Mouse (Mus musculus) hematopoietic stem cell, adult 5-6 weeks (primary cell): ENCODE results near the gene Nfe2. TPM values are rescaled to one million over a fixed set of nuclear protein-coding genes. Genes with fewer than 3 reads are reported as not detected.

Experiments used
- ATAC-seq, 2 experiments: fragments of 125-278 bp in 1 of 2; replicated peaks in 1 of 2; 2 replicates each; pipeline ENCODE4 v1.8.0; 2016 to 2017; ENCODE audit warnings: inconsistent platforms in 2 of 2, mild to moderate bottlenecking in 2 of 2, moderate number of reproducible peaks in 2 of 2, low read depth in 1 of 2, moderate TSS enrichment in 1 of 2; ENCODE audit not compliant: low FRiP score in 2 of 2, poor library complexity in 2 of 2, severe bottlenecking in 2 of 2, insufficient read depth in 1 of 2, low TSS enrichment in 1 of 2
- total RNA-seq: library from RNA; stranded (forward); fragments of 172-1452, 232-1000 nt; gene quantifications from 2 replicates; pipeline ENCODE4 v1.2.3, GENCODE M21; 2017

Gene Nfe2
- total RNA-seq, 1 experiment from 2014 or later, result 245 TPM

DNA sequence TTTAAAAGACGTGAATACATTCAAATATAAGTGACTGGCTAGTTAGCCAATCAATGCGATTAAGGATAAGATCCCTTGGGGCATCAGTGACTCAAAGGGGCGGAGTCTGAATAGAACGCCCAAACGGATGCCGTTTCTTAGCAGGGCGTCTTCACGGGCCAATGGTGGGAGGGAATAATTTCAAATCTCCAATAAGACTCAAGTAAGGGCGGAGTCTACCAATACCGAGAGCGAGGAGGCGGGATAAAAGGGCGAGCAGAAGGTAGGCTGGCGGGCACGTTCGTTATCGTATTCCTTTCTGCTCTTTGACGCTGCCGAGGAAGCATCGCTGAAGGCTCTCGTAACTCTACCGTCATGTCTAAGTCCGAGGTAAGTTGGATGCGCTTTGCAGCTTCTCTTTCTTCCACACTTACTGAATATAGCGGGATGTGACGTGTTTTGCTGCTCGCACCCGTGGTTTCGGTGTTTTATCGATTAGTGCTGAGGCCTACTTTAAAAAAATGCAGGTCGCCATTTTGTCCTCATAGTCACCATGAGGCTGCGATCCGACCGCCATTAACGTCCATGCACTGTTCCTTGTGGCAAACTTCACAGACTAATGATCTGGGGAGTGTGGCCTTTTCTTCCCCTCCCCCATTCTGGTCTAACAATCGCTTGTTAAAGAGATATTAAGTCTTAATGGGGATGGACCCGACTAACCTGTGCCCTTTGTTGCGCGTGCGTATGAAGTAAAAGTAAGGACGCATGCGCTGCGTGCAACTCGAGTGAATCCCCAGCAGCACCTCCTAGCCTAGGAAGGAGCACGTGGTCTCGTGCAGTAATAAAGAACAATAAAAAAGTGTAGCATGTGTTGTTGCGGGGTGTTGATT, 17.8 kb downstream of the Nfe2 start, which contains the start of gene Hnrnpa1:
Gene Hnrnpa1 (plus strand): TSS at position 273 of the 869 bp plus-strand sequence.
- ATAC-seq, result peak; percentile 83

- ATAC-seq, result peak; percentile 68 to 74
Observed at GRCm38 (mm10) chr15:103239685-103240159, 18.5 kb downstream of the Nfe2 start, which contains the start of gene Cbx5. Gene Cbx5 (minus strand): TSS chr15:103239816.

DNA sequence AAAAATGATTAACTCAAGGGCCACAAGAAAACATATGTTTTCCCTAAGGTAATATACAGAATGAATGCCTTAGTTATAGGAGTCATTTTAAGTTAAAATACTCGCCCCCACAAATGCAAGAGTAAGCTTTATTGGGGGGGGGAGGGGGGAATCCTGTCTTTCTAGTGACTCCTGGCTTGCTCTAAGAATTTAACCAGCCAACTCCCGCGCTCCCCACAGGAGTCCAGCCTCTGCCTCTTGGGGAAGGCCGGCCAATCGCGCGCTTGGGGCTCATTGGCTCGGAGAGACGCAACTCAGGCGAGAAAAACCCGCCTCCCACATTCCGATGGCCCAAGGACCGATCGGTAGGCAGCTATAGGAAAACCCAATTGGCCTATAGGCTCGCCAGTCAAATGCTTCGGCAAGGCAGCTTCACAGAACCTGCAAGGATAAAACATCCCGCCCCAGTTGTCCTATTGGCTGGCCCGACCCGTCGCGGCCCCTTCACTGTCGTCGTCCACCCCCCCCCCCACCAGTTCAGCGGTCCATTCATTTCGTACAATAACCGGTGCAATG, 19.0 kb downstream of the Nfe2 start:
- peak; percentile 72 to 74 for ATAC-seq

- ATAC-seq, result no peak
Observed at GRCm38 (mm10) chr15:103237295-103237694, 20.9 kb downstream of the Nfe2 start.

DNA sequence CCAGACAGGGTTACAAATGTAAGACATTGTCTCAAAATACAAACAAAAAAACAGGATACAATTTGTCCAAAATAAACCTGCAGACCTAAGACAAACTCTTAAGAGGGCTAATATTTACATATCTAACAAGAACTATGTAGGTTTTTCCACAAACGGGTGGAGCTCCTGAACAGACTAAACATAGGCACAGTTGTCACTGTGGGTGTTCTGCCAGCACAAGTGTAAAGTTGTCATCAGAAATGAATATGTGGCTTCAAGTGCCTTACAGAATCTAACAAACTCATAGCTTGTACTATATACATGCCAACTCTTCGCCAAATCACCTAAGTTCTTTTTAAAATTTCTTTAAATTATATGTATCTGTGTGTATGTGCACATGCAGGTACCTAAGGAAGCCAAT, 25.1 kb downstream of the Nfe2 start:
- no peak for ATAC-seq

- no peak for ATAC-seq
Observed at GRCm38 (mm10) chr15:103228904-103229303, 29.3 kb downstream of the Nfe2 start.

GRCm38 (mm10) chr15:103227572-103227971, 30.6 kb downstream of the Nfe2 start:
- no peak for ATAC-seq

GRCm38 (mm10) chr15:103227022-103227421, 31.2 kb downstream of the Nfe2 start:
- no peak for ATAC-seq

DNA sequence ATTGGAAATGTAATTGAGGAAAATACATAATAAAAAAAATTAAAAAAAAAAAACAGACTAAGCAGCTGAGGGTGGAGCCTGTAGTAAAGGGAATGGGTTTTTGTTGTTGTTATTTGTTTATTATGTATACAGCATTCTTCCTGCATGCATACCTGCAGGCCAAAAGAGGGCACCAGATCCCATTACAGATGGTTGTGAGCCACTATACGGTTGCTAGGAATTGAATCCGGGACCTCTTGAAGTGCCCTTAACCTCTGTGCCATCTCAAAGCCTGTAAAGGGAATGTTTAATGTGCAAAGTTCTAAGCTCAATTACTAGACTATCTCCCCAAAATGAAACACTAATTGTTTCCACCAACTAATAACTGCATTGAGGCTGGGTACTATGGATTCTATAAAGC, 34.0 kb downstream of the Nfe2 start:
- no peak for ATAC-seq

- no peak for ATAC-seq
Observed at GRCm38 (mm10) chr15:103221386-103221785, 36.8 kb downstream of the Nfe2 start.

DNA sequence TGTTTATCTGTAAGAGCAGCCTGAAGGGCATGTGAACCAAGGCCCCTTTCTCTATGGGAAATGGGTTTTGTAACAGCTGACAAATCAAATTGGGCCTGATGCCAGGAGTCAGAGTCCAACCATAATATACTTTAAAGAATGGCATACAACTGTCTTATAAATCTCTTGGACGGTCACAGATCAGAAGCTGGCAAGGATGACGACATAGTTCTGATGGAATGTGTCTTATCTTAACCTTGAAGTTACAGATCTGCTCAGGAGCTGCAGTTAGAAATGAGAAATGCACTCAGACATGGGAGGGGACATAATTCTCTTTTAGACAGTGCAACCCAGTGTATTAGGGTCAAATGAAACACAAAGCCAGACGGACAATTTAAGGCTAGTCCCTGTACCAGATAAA, 37.4 kb downstream of the Nfe2 start:
- no peak for ATAC-seq

DNA sequence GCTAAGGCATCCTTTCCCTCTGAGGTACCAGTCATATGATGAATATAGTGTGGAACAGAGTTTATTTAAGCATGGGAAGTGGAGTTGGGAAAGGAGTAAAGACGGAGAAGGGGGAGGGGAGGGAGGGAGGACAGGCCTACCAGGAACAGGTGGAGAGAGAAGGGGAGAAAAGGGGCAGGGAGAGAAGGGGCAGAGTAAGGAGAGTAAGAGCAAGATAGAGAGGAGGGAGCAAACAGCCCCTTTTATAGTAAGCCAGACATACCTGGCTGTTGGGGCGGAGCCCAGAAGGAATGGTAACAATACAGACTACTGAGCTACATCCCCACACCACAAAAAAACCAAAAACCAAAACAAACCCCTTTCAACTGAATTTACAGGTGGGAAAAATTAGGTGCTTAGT, 42.2 kb downstream of the Nfe2 start:
- ATAC-seq, result no peak

DNA sequence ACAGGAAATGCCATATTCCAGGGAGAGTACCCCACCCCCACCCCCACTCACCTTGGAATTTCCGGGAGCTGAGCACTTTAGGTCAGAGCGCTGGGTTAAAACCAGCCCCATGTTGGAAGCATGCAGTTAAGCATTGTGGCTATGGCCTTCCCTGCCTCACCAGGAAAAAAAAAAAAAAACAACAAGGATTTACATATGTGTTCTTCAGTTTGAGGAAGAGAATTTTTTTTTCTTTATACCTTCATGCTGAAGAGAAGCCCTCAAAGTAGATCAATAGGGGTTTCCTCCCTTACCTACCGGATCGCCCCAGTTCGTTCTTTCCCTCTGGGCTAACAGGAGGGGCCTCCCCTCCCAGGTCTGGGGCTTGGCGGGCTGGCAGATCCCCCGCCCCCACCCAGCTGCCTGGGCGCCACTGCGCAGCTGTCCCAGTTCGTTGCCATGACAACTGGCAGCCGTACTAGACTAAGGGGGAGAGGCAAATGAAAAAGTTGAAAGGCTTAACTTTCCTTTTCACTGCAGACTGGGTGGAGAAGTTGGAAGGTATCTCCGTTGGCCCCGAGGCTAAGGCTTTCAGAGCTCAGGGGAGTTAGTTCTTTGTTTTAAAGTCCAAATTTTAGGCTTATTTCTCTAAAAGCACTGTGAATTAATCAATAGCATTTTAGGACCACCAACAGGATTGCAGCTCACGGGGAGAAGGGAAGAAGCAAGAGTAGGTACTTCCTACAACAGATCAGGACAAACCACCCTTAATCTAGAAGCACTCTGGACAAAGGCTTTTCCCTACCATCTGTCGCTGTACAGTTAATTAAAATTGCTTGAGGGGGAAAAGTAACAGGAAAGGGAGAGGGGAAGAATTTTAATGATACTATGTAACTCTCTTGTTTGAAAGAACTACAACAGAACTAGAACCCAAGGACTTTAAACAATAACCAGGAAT, 43.0 kb downstream of the Nfe2 start:
- peak; percentile 89 to 95 for ATAC-seq

GRCm38 (mm10) chr15:103214149-103214548, 44.1 kb downstream of the Nfe2 start:
- ATAC-seq, result no peak

GRCm38 (mm10) chr15:103205156-103205555, 53.0 kb downstream of the Nfe2 start:
- ATAC-seq, result no peak

- no peak for ATAC-seq
Observed at GRCm38 (mm10) chr15:103202088-103202793, 56.0 kb downstream of the Nfe2 start.
